In genomic region chr16:45352875-45353274, GRCm38 (mm10) we compare ENCODE assay signal across 7 mouse cellular contexts. TPM values are rescaled to one million over a fixed set of nuclear protein-coding genes. Genes with fewer than 3 reads are reported as not detected.
A peak's percentile ranks its signal among the peaks of the same experiment; 100 is the strongest.
DNase-seq lines count a peak whose midpoint lies in the region; ATAC-seq and TF ChIP-seq lines count a peak whose summit lies in the region.

No protein-coding gene starts in this region.

- peaks cover 14% of the 10 kb centered on the region for H3K9me3 ChIP-seq in CH12.LX (replicated peaks; ENCODE audit: low read length)
- H3K9me3 ChIP-seq in megakaryocyte, embryonic 14.5 days, result peaks cover 4% of the 10 kb centered on the region

- H3K36me3 ChIP-seq in CH12.LX (replicated peaks in 1 of 2; ENCODE audit: control insufficient read depth in 1 of 2, insufficient read depth in 1 of 2, low read length in 1 of 2), result no peaks in the 10 kb centered on the region
- H3K36me3 ChIP-seq in megakaryocyte, embryonic 14.5 days (replicated peaks; ENCODE audit: low read length), result no peaks in the 10 kb centered on the region

- no peak overlapping the region for H3K9ac ChIP-seq in CH12.LX (ENCODE audit: insufficient read depth, low read depth)

- H3K79me2 ChIP-seq in CH12.LX (replicated peaks; ENCODE audit: control insufficient read depth, extremely low read depth, insufficient read depth, poor library complexity, severe bottlenecking), result no peaks in the 10 kb centered on the region

- peak; percentile 83 to 89 for ATAC-seq in hematopoietic stem cell, adult 5-6 weeks (replicated peaks in 1 of 2; ENCODE audit: insufficient read depth in 1 of 2, low FRiP score in 2 of 2, low TSS enrichment in 1 of 2, low read depth in 1 of 2, poor library complexity in 2 of 2, severe bottlenecking in 2 of 2)

- TF ChIP-seq CTCF in CH12.LX (conservative IDR thresholded peaks at IDR 0.05 in 1 of 2, IDR thresholded peaks at IDR 0.05 in 1 of 2; ENCODE audit: low read depth in 2 of 2, low read length in 2 of 2), result no peak
- TF ChIP-seq CTCF in layer of hippocampus, adult 2 months (conservative IDR thresholded peaks at IDR 0.05), result no peak

- TF ChIP-seq POLR2A in CH12.LX (IDR thresholded peaks at IDR 0.05; ENCODE audit: low read depth, low read length), result no peak

- no peak overlapping the region for H3K27ac ChIP-seq in CH12.LX (ENCODE audit: insufficient read depth, low read depth)
- peak overlapping the region; percentile 10; the same call in 1 of the 2 replicates for H3K27ac ChIP-seq in brown adipose tissue, adult 24 weeks (replicated peaks; ENCODE audit: low read depth, low read length)
- H3K27ac ChIP-seq in layer of hippocampus, adult 2 months, result no peak overlapping the region

- DNase-seq in CH12.LX (ENCODE audit: extremely low read depth) (peak; percentile 23), adipocyte (ENCODE audit: low spot score) (no peak)
- peak; percentile 58 for DNase-seq in yolk sac, embryonic 10.5 days (ENCODE audit: low spot score)
- no peak for DNase-seq in layer of hippocampus, adult 2 months (ENCODE audit: low spot score in 2 of 2)

- H3K4me1 ChIP-seq in CH12.LX (ENCODE audit: control insufficient read depth in 1 of 2, insufficient read depth in 2 of 2), result peaks cover 8 to 27% of the 10 kb centered on the region in 2 experiments; a peak in 3 of 4 replicates
- H3K4me1 ChIP-seq in brown adipose tissue, adult 24 weeks (ENCODE audit: control insufficient read depth, insufficient read depth, insufficient read length, low read length), result peaks cover 7% of the 10 kb centered on the region; the same call in 1 of the 2 replicates
- H3K4me1 ChIP-seq in megakaryocyte, embryonic 14.5 days, result no peaks in the 10 kb centered on the region

- dilution Hi-C loops in CH12.LX (cut with MboI; ENCODE audit: extremely low pct_ligation_motif_present, extremely low pct_unique_long_range_greater_than_20kb, low sequenced_read_pairs), result no loop called here

- TF ChIP-seq RAD21 in CH12.LX (IDR thresholded peaks at IDR 0.05; ENCODE audit: low read depth, low read length), result no peak

- in situ Hi-C loops in CH12.LX (cut with MboI; ENCODE audit: low pct_ligation_motif_present, low pct_unique_long_range_greater_than_20kb, low sequenced_read_pairs), result no loop called here

- no peaks in the 10 kb centered on the region for H3K27me3 ChIP-seq in CH12.LX (replicated peaks)
- H3K27me3 ChIP-seq in megakaryocyte, embryonic 14.5 days (replicated peaks), result no peaks in the 10 kb centered on the region

- H3K4me2 ChIP-seq in CH12.LX (ENCODE audit: insufficient read depth, low read depth, poor library complexity, severe bottlenecking), result no peak overlapping the region

- H3K4me3 ChIP-seq in CH12.LX (replicated peaks in 1 of 3; ENCODE audit: low read depth in 2 of 3, low read length in 2 of 3, poor library complexity in 1 of 3), result no peak overlapping the region
- no peak overlapping the region for H3K4me3 ChIP-seq in brown adipose tissue, adult 24 weeks (ENCODE audit: insufficient read depth, low read depth, low read length)
- peak overlapping the region; percentile 40 for H3K4me3 ChIP-seq in megakaryocyte, embryonic 14.5 days (replicated peaks)
- no peak overlapping the region for H3K4me3 ChIP-seq in layer of hippocampus, adult 2 months

- TF ChIP-seq EP300 in CH12.LX (IDR thresholded peaks at IDR 0.05; ENCODE audit: low read length), result no peak

TF ChIP-seq in CH12.LX, 34 proteins besides CTCF, POLR2A, EP300 and RAD21:
- no peak for TF ChIP-seq HCFC1 (IDR thresholded peaks at IDR 0.05; ENCODE audit: low read depth, low read length)
- TF ChIP-seq MAZ (IDR thresholded peaks at IDR 0.05; ENCODE audit: low read depth, low read length), result no peak

RNA-seq across cellular contexts. Expression of gene Cd200, which starts 56.0 kb away (rescaled TPM):
- total RNA-seq in CH12.LX (2012; rRNA removed) (63.0 and 77.5 TPM in 2 replicates), CH12.LX (2014; rRNA removed) (13.7 and 15.1 TPM in 2 replicates)
- 15.3 and 17.0 TPM in 2 replicates for polyA plus RNA-seq in CH12.LX (2012; ENCODE audit: insufficient read length, low read depth)
- polyA plus RNA-seq in brown adipose tissue, adult 24 weeks (2012; ENCODE audit: insufficient read depth, insufficient read length, missing spikeins), result 39.3 and 47.9 TPM in 2 replicates
- 8.8 and 15.6 TPM in 2 replicates for total RNA-seq in hematopoietic stem cell, adult 5-6 weeks (2017)
- not detected in 2 replicates for polyA plus RNA-seq in megakaryocyte, embryonic 14.5 days (2012; ENCODE audit: insufficient read depth, low replicate concordance)
- total RNA-seq in layer of hippocampus, adult 2 months (2021), result 10 to 100 TPM; 75.7 to 76.2 TPM

Comparison
In these comparisons a context has a peak if more than half of its experiments do, and no peak if none do; other contexts are left out.
1. DNase-seq: peak in CH12.LX (single experiment) and yolk sac, embryonic 10.5 days (single experiment); none in adipocyte (single experiment) and layer of hippocampus, adult 2 months (0 of 2).